Mouse (Mus musculus): Measurements from ENCODE around the gene Baz1b. TPM values are rescaled to one million over a fixed set of nuclear protein-coding genes. Genes with fewer than 3 reads are reported as not detected.
"Not testable (repeated sequence)": the region's sequence is repeated elsewhere in the genome, so short reads cannot be mapped to it uniquely, and the experiment has no call there.

The Baz1b gene
- total RNA-seq, 1 experiment = 70.1 TPM

- in situ Hi-C loops (cut with MboI; ENCODE audit: low sequenced_read_pairs in 2 of 2, unreplicated experiment in 2 of 2) = no loop called here
- peaks cover 45% of the 10 kb centered on the region for H3K36me3 ChIP-seq (ENCODE audit: control insufficient read depth, insufficient read depth, low read length, poor library complexity, severe bottlenecking)
- DNase-seq (ENCODE audit: low read depth, low spot score) = no peak
- H3K4me1 ChIP-seq (ENCODE audit: control insufficient read depth in 2 of 2, insufficient read depth in 2 of 2, low read length in 2 of 2, poor library complexity in 1 of 2) = peaks cover 0 to 7% of the 10 kb centered on the region in 2 experiments; a peak in 2 of 4 replicates
- TF ChIP-seq HCFC1 (IDR thresholded peaks at IDR 0.05; ENCODE audit: borderline replicate concordance, insufficient read depth, low read length) (no peak), ZNF384 (IDR thresholded peaks at IDR 0.05; ENCODE audit: low read depth, low read length) (no peak), ZC3H11A (IDR thresholded peaks at IDR 0.05; ENCODE audit: borderline replicate concordance, low read depth, low read length) (no peak), CHD2 (IDR thresholded peaks at IDR 0.05; ENCODE audit: low read depth, low read length) (no peak), MAFK (IDR thresholded peaks at IDR 0.05; ENCODE audit: insufficient read depth, low read depth, low read length) (no peak)
- no peaks in the 10 kb centered on the region for H3K9me3 ChIP-seq (ENCODE audit: control insufficient read depth, insufficient read depth, low read depth, low read length)
- no peak overlapping the region for H3K9ac ChIP-seq (ENCODE audit: insufficient read depth, low read depth, low read length, poor library complexity, severe bottlenecking)
- H3K4me3 ChIP-seq (ENCODE audit: insufficient read depth in 1 of 2, low read depth in 1 of 2, low read length in 2 of 2, poor library complexity in 1 of 2, severe bottlenecking in 1 of 2) = no peak overlapping the region
- no peak overlapping the region for H3K27ac ChIP-seq (ENCODE audit: insufficient read depth, low read depth, low read length, poor library complexity, severe bottlenecking)
Observed at GRCm38 (mm10) chr5:135220941-135221340, 33.9 kb downstream of the Baz1b start.

GRCm38 (mm10) chr5:135222066-135222465, 35.0 kb downstream of the Baz1b start:
- Histone ChIP-seq H3K27ac (ENCODE audit: insufficient read depth, low read depth, low read length, poor library complexity, severe bottlenecking) (no peak overlapping the region), H3K36me3 (ENCODE audit: control insufficient read depth, insufficient read depth, low read length, poor library complexity, severe bottlenecking) (peaks cover 43% of the 10 kb centered on the region), H3K9ac (ENCODE audit: insufficient read depth, low read depth, low read length, poor library complexity, severe bottlenecking) (no peak overlapping the region), H3K4me3 (ENCODE audit: insufficient read depth in 1 of 2, low read depth in 1 of 2, low read length in 2 of 2, poor library complexity in 1 of 2, severe bottlenecking in 1 of 2) (no peak overlapping the region), H3K9me3 (ENCODE audit: control insufficient read depth, insufficient read depth, low read depth, low read length) (no peaks in the 10 kb centered on the region), H3K4me1 (ENCODE audit: control insufficient read depth in 2 of 2, insufficient read depth in 2 of 2, low read length in 2 of 2, poor library complexity in 1 of 2) (peaks cover 0 to 7% of the 10 kb centered on the region in 2 experiments; a peak in 2 of 4 replicates)
- in situ Hi-C loops (cut with MboI; ENCODE audit: low sequenced_read_pairs in 2 of 2, unreplicated experiment in 2 of 2) = no loop called here
- DNase-seq (ENCODE audit: low read depth, low spot score) = no peak
- TF ChIP-seq ZC3H11A (IDR thresholded peaks at IDR 0.05; ENCODE audit: borderline replicate concordance, low read depth, low read length) (no peak), ZNF384 (IDR thresholded peaks at IDR 0.05; ENCODE audit: low read depth, low read length) (no peak), MAFK (IDR thresholded peaks at IDR 0.05; ENCODE audit: insufficient read depth, low read depth, low read length) (no peak), HCFC1 (IDR thresholded peaks at IDR 0.05; ENCODE audit: borderline replicate concordance, insufficient read depth, low read length) (no peak), CHD2 (IDR thresholded peaks at IDR 0.05; ENCODE audit: low read depth, low read length) (no peak)

GRCm38 (mm10) chr5:135224169-135224568, 37.1 kb downstream of the Baz1b start:
- H3K36me3 ChIP-seq (ENCODE audit: control insufficient read depth, insufficient read depth, low read length, poor library complexity, severe bottlenecking) = peaks cover 39% of the 10 kb centered on the region
- peaks cover 0 to 7% of the 10 kb centered on the region in 2 experiments; a peak in 2 of 4 replicates for H3K4me1 ChIP-seq (ENCODE audit: control insufficient read depth in 2 of 2, insufficient read depth in 2 of 2, low read length in 2 of 2, poor library complexity in 1 of 2)
- H3K4me3 ChIP-seq (ENCODE audit: insufficient read depth in 1 of 2, low read depth in 1 of 2, low read length in 2 of 2, poor library complexity in 1 of 2, severe bottlenecking in 1 of 2) = no peak overlapping the region
- in situ Hi-C loops (cut with MboI; ENCODE audit: low sequenced_read_pairs in 2 of 2, unreplicated experiment in 2 of 2) = no loop called here
- no peaks in the 10 kb centered on the region for H3K9me3 ChIP-seq (ENCODE audit: control insufficient read depth, insufficient read depth, low read depth, low read length)
- H3K27ac ChIP-seq (ENCODE audit: insufficient read depth, low read depth, low read length, poor library complexity, severe bottlenecking) = no peak overlapping the region
- no peak for TF ChIP-seq MAFK (IDR thresholded peaks at IDR 0.05; ENCODE audit: insufficient read depth, low read depth, low read length)
- no peak for TF ChIP-seq HCFC1 (IDR thresholded peaks at IDR 0.05; ENCODE audit: borderline replicate concordance, insufficient read depth, low read length)
- no peak for TF ChIP-seq ZNF384 (IDR thresholded peaks at IDR 0.05; ENCODE audit: low read depth, low read length)
- no peak for TF ChIP-seq CHD2 (IDR thresholded peaks at IDR 0.05; ENCODE audit: low read depth, low read length)
- no peak for TF ChIP-seq ZC3H11A (IDR thresholded peaks at IDR 0.05; ENCODE audit: borderline replicate concordance, low read depth, low read length)
- H3K9ac ChIP-seq (ENCODE audit: insufficient read depth, low read depth, low read length, poor library complexity, severe bottlenecking) = no peak overlapping the region
- no peak for DNase-seq (ENCODE audit: low read depth, low spot score)

- in situ Hi-C loops (cut with MboI; ENCODE audit: low sequenced_read_pairs in 2 of 2, unreplicated experiment in 2 of 2); H3K9me3 ChIP-seq (ENCODE audit: control insufficient read depth, insufficient read depth, low read depth, low read length); H3K4me3 ChIP-seq (ENCODE audit: insufficient read depth in 1 of 2, low read depth in 1 of 2, low read length in 2 of 2, poor library complexity in 1 of 2, severe bottlenecking in 1 of 2); DNase-seq (ENCODE audit: low read depth, low spot score); H3K9ac ChIP-seq (ENCODE audit: insufficient read depth, low read depth, low read length, poor library complexity, severe bottlenecking); H3K4me1 ChIP-seq (ENCODE audit: control insufficient read depth in 2 of 2, insufficient read depth in 2 of 2, low read length in 2 of 2, poor library complexity in 1 of 2); H3K27ac ChIP-seq (ENCODE audit: insufficient read depth, low read depth, low read length, poor library complexity, severe bottlenecking): not testable (repeated sequence)
- peaks cover 44% of the 10 kb centered on the region for H3K36me3 ChIP-seq (ENCODE audit: control insufficient read depth, insufficient read depth, low read length, poor library complexity, severe bottlenecking)
Observed at GRCm38 (mm10) chr5:135225879-135226278, 38.8 kb downstream of the Baz1b start.

- H3K4me1 ChIP-seq (ENCODE audit: control insufficient read depth in 2 of 2, insufficient read depth in 2 of 2, low read length in 2 of 2, poor library complexity in 1 of 2) = no peaks in the 10 kb centered on the region
- no peak overlapping the region for H3K9ac ChIP-seq (ENCODE audit: insufficient read depth, low read depth, low read length, poor library complexity, severe bottlenecking)
- H3K27ac ChIP-seq (ENCODE audit: insufficient read depth, low read depth, low read length, poor library complexity, severe bottlenecking) = no peak overlapping the region
- no peak for DNase-seq (ENCODE audit: low read depth, low spot score)
- peaks cover 55% of the 10 kb centered on the region for H3K36me3 ChIP-seq (ENCODE audit: control insufficient read depth, insufficient read depth, low read length, poor library complexity, severe bottlenecking)
- TF ChIP-seq ZC3H11A (IDR thresholded peaks at IDR 0.05; ENCODE audit: borderline replicate concordance, low read depth, low read length) = no peak
- no peak for TF ChIP-seq MAFK (IDR thresholded peaks at IDR 0.05; ENCODE audit: insufficient read depth, low read depth, low read length)
- no peak for TF ChIP-seq ZNF384 (IDR thresholded peaks at IDR 0.05; ENCODE audit: low read depth, low read length)
- no peak for TF ChIP-seq CHD2 (IDR thresholded peaks at IDR 0.05; ENCODE audit: low read depth, low read length)
- TF ChIP-seq HCFC1 (IDR thresholded peaks at IDR 0.05; ENCODE audit: borderline replicate concordance, insufficient read depth, low read length) = no peak
- H3K4me3 ChIP-seq (ENCODE audit: insufficient read depth in 1 of 2, low read depth in 1 of 2, low read length in 2 of 2, poor library complexity in 1 of 2, severe bottlenecking in 1 of 2) = no peak overlapping the region
- in situ Hi-C loops (cut with MboI; ENCODE audit: low sequenced_read_pairs in 2 of 2, unreplicated experiment in 2 of 2) = no loop called here
- no peaks in the 10 kb centered on the region for H3K9me3 ChIP-seq (ENCODE audit: control insufficient read depth, insufficient read depth, low read depth, low read length)
Observed at GRCm38 (mm10) chr5:135230186-135230585, 43.1 kb downstream of the Baz1b start.

Data from ES-E14 (cell line).